Mouse (Mus musculus) CH12.LX (cell line): ENCODE data around the gene Maco1.

Source experiments
- E2F4 ChIP-seq: IDR thresholded peaks from 2 replicates; pipeline ENCODE4 v1.6.1; 2011; ENCODE audit warnings: low read depth, low read length, improper control_type of control experiment; ENCODE audit not compliant: insufficient replicate concordance
- MEF2A ChIP-seq: IDR thresholded peaks from 2 replicates; pipeline ENCODE4 v1.6.1; 2014; ENCODE audit warnings: low read depth, mild to moderate bottlenecking, inconsistent platforms, low read length, improper control_type of control experiment, borderline replicate concordance
- NELFE ChIP-seq: IDR thresholded peaks from 2 replicates; pipeline ENCODE4 v1.6.1; 2011; ENCODE audit warnings: low read depth, low read length, improper control_type of control experiment
- POLR2A ChIP-seq: IDR thresholded peaks from 2 replicates; pipeline ENCODE4 v1.6.1; 2011; ENCODE audit warnings: low read depth, mild to moderate bottlenecking, improper control_type of control experiment, low read length

DNA sequence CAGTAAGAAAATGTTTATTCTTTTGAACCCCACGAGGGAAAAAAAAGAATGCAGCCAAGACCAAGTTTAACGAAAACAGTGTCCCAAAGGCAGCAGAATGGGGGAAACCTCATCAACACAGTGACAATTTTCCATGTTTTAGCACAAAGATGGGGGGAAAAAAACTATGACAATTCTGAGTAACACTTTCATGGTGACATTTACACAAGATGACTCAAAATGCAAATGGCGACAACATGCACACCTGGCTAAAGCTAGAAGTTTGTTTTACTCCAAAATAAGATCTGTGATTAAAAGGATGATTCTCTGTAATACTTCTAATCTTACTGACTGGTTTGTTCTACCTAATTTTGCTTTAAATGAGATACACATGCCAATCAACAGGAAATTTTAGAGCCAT is 50.4 kb downstream of the Maco1 start:
- TF ChIP-seq POLR2A (no peak), NELFE (no peak), MEF2A (no peak), E2F4 (no peak)
